Mouse (Mus musculus): ENCODE results near the gene Wwtr1. TPM values are rescaled to one million over a fixed set of nuclear protein-coding genes. Genes with fewer than 3 reads are reported as not detected.

The Wwtr1 gene
- polyA plus RNA-seq, 1 experiment from 2014 or later: 25.1 TPM

DNA sequence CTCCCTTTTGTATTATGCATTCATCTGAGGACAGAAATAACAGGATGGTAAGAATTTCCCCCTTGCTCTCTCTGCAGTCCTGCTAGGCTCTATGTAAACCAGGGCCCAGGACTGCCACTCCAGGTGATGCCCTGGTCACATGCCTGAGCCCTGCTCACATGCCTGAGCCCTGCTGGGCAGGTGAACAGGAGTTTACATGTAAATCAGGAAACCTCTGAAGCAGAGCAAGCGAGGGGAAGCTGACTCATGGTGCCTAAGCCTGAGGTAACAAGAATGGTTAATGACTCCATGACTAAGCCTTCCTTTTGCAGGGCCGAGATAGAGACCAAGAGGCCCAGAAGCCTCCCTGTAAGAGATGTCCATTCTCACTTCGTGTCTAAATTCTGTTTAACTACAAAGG lies 20.1 kb downstream of the Wwtr1 start:
- no peak overlapping the region for H3K9ac ChIP-seq
- H3K36me3 ChIP-seq: 0 out of 2 replicates have a peak, but pooled peaks cover 3% of the 10 kb centered on the region
- WGBS: 58% methylated on average over 3 of the region's 3 CpGs
- H3K4me1 ChIP-seq: 0 out of 2 replicates have a peak, but pooled peaks cover 3% of the 10 kb centered on the region
- no peaks in the 10 kb centered on the region for H3K27me3 ChIP-seq
- H3K9me3 ChIP-seq: no peaks in the 10 kb centered on the region
- H3K4me2 ChIP-seq: no peak overlapping the region
- no peak overlapping the region for H3K27ac ChIP-seq
- no peak for ATAC-seq (ENCODE audit: borderline replicate concordance, extremely low read depth, low FRiP score, low TSS enrichment)
- H3K4me3 ChIP-seq: no peak overlapping the region

- 70% methylated on average over 3 of the region's 3 CpGs for WGBS
- Histone ChIP-seq H3K27me3 (no peaks in the 10 kb centered on the region), H3K4me2 (no peak overlapping the region), H3K36me3 (no peaks in the 10 kb centered on the region), H3K27ac (no peak overlapping the region), H3K9ac (no peak overlapping the region), H3K4me3 (no peak overlapping the region), H3K9me3 (no peaks in the 10 kb centered on the region), H3K4me1 (0 out of 2 replicates have a peak, but pooled peaks cover 3% of the 10 kb centered on the region)
- ATAC-seq (ENCODE audit: borderline replicate concordance, extremely low read depth, low FRiP score, low TSS enrichment): no peak
Measured at GRCm38 (mm10) chr3:57554890-57555239, 20.8 kb downstream of the Wwtr1 start.

GRCm38 (mm10) chr3:57554124-57554889 lies 21.4 kb downstream of the Wwtr1 start:
- no peak overlapping the region for H3K9ac ChIP-seq
- H3K4me2 ChIP-seq: no peak overlapping the region
- H3K27ac ChIP-seq: no peak overlapping the region
- no peaks in the 10 kb centered on the region for H3K36me3 ChIP-seq
- no peak overlapping the region for H3K4me3 ChIP-seq
- ATAC-seq (ENCODE audit: borderline replicate concordance, extremely low read depth, low FRiP score, low TSS enrichment): no peak
- no peaks in the 10 kb centered on the region for H3K27me3 ChIP-seq
- 0 out of 2 replicates have a peak, but pooled peaks cover 3% of the 10 kb centered on the region for H3K4me1 ChIP-seq
- WGBS: 86% methylated on average over 10 of the region's 10 CpGs
- H3K9me3 ChIP-seq: no peaks in the 10 kb centered on the region

- Histone ChIP-seq H3K27ac (no peak overlapping the region), H3K27me3 (no peaks in the 10 kb centered on the region), H3K4me3 (no peak overlapping the region), H3K9me3 (no peaks in the 10 kb centered on the region), H3K9ac (no peak overlapping the region), H3K36me3 (no peaks in the 10 kb centered on the region), H3K4me2 (no peak overlapping the region), H3K4me1 (0 out of 2 replicates have a peak, but pooled peaks cover 3% of the 10 kb centered on the region)
- no peak for ATAC-seq (ENCODE audit: borderline replicate concordance, extremely low read depth, low FRiP score, low TSS enrichment)
- 92% methylated on average over 5 of the region's 5 CpGs for WGBS
Measured at GRCm38 (mm10) chr3:57553108-57553507, 22.6 kb downstream of the Wwtr1 start.

DNA sequence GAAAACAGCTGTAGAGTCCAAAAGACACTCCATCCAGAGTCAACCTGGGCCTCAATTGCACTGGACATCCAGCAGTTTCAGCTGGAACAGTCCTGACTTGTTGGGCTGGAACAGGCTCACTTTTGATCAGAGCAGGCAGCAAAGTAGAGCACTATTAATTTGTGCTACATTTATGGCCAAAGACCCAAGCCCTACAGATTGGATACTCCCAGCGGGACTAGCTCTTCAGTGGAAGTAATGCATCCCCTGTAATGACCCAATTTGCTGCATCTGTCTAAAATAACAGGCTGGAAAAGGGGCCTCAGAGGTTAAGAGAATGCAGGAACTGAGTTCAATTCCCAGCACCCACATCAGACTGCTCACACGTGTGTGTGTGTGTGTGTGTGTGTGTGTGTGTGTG lies 24.5 kb downstream of the Wwtr1 start:
- 0 out of 2 replicates have a peak, but pooled peaks cover 3% of the 10 kb centered on the region for H3K4me1 ChIP-seq
- 81% methylated on average over 2 of the region's 2 CpGs for WGBS
- H3K4me2 ChIP-seq: no peak overlapping the region
- H3K27me3 ChIP-seq: no peaks in the 10 kb centered on the region
- H3K4me3 ChIP-seq: no peak overlapping the region
- H3K9ac ChIP-seq: no peak overlapping the region
- ATAC-seq (ENCODE audit: borderline replicate concordance, extremely low read depth, low FRiP score, low TSS enrichment): no peak
- H3K27ac ChIP-seq: no peak overlapping the region
- no peaks in the 10 kb centered on the region for H3K36me3 ChIP-seq
- no peaks in the 10 kb centered on the region for H3K9me3 ChIP-seq

GRCm38 (mm10) chr3:57550468-57551185 lies 25.1 kb downstream of the Wwtr1 start:
- Histone ChIP-seq H3K27ac (no peak overlapping the region), H3K27me3 (no peaks in the 10 kb centered on the region), H3K9ac (no peak overlapping the region), H3K4me1 (0 out of 2 replicates have a peak, but pooled peaks cover 2% of the 10 kb centered on the region), H3K4me2 (no peak overlapping the region), H3K4me3 (no peak overlapping the region), H3K36me3 (no peaks in the 10 kb centered on the region), H3K9me3 (no peaks in the 10 kb centered on the region)
- WGBS: 75% methylated on average over 5 of the region's 5 CpGs
- no peak for ATAC-seq (ENCODE audit: borderline replicate concordance, extremely low read depth, low FRiP score, low TSS enrichment)

DNA sequence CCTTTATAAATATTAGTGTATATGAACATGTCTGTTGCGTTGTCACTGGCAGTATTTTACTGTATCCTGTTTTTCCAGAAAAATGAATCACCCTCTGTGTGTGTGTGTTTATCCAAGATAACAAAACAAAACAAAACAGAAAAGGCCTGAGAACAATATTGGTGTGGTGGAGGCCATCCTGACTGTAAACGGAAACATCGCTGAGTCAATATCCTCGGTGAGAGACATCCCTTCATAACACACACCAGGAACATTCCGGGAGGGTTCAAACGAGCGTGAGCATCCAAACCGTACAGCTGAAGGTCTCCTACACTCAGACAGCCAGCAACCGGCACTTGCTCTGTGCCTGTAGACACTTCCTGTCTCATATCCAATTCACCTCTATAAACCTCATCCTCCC lies 31.6 kb downstream of the Wwtr1 start:
- peak overlapping the region; percentile 57 for H3K27ac ChIP-seq
- no peaks in the 10 kb centered on the region for H3K27me3 ChIP-seq
- peaks cover 27% of the 10 kb centered on the region for H3K4me1 ChIP-seq
- no peak for ATAC-seq (ENCODE audit: borderline replicate concordance, extremely low read depth, low FRiP score, low TSS enrichment)
- peak overlapping the region; percentile 27; the same call in 1 of the 2 replicates for H3K4me2 ChIP-seq
- 49% methylated on average over 9 of the region's 9 CpGs for WGBS
- no peak overlapping the region for H3K4me3 ChIP-seq
- H3K9me3 ChIP-seq: no peaks in the 10 kb centered on the region
- H3K36me3 ChIP-seq: no peaks in the 10 kb centered on the region
- H3K9ac ChIP-seq: no peak overlapping the region

DNA sequence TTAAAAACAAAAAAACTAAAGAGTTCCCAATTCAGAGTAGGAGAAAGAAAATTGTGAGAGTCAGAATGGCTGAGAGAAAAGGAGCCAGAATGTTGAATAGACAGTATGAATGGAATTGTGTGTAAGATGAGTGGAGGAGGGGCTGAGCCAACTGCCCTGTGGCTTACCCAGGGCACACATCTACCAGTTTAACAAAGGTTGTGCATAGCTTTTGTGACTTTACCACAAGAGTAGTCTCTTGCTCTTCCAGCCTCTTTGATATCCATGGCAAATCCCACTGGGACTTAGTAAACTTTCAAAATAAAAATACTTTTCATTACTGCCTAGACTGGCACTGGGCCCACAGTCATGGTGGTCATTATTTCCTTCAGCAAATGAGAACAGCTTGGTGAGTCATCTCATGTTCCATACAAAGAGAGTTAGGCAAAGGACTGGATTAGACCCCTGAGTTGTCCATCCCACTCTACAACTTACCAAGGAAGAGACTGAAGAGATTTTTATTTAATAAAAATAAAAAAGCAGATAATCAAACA lies 32.8 kb downstream of the Wwtr1 start:
- Histone ChIP-seq H3K9me3 (no peaks in the 10 kb centered on the region), H3K4me3 (no peak overlapping the region), H3K4me1 (peaks cover 27% of the 10 kb centered on the region), H3K27ac (no peak overlapping the region), H3K9ac (no peak overlapping the region), H3K27me3 (no peaks in the 10 kb centered on the region), H3K4me2 (no peak overlapping the region), H3K36me3 (no peaks in the 10 kb centered on the region)
- ATAC-seq (ENCODE audit: borderline replicate concordance, extremely low read depth, low FRiP score, low TSS enrichment): no peak

DNA sequence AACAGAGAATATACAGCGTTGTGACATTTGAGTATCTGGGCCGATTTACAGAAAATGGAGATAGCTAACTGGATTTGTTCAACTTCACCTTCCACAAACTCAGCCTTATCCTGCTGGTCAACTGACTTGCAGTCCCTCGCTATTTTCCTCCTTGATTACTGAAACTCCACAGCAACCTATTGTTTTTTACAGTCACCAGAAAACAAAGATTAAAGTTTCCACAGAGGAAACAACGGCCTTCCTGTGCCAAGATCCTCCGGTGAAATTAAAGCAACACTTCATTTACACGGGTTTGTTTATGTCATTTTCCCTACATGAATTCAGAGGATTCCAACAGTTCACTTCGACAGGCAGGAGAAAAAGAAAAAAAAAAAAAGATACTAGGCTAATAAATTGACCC lies 34.5 kb downstream of the Wwtr1 start:
- Histone ChIP-seq H3K4me1 (peaks cover 31% of the 10 kb centered on the region), H3K4me3 (no peak overlapping the region), H3K9me3 (no peaks in the 10 kb centered on the region), H3K27me3 (no peaks in the 10 kb centered on the region), H3K36me3 (no peaks in the 10 kb centered on the region), H3K27ac (peak overlapping the region; percentile 51), H3K9ac (no peak overlapping the region), H3K4me2 (no peak overlapping the region)
- 27% methylated on average over 7 of the region's 7 CpGs for WGBS
- ATAC-seq (ENCODE audit: borderline replicate concordance, extremely low read depth, low FRiP score, low TSS enrichment): peak; percentile 19; the same call in 1 of the 2 replicates

GRCm38 (mm10) chr3:57540474-57540873 lies 35.2 kb downstream of the Wwtr1 start:
- Histone ChIP-seq H3K27me3 (no peaks in the 10 kb centered on the region), H3K27ac (peak overlapping the region; percentile 51; the same call in 1 of the 2 replicates), H3K36me3 (no peaks in the 10 kb centered on the region), H3K4me2 (no peak overlapping the region), H3K4me1 (peaks cover 38% of the 10 kb centered on the region), H3K9ac (no peak overlapping the region), H3K9me3 (no peaks in the 10 kb centered on the region), H3K4me3 (no peak overlapping the region)
- 23% methylated on average over 2 of the region's 2 CpGs for WGBS
- ATAC-seq (ENCODE audit: borderline replicate concordance, extremely low read depth, low FRiP score, low TSS enrichment): no peak

- ATAC-seq (ENCODE audit: borderline replicate concordance, extremely low read depth, low FRiP score, low TSS enrichment): peak; percentile 61; the same call in 1 of the 2 replicates
- WGBS: 43% methylated on average over 13 of the region's 13 CpGs
- H3K27ac ChIP-seq: peak overlapping the region; percentile 9; the same call in 1 of the 2 replicates
Measured at GRCm38 (mm10) chr3:57535483-57536185, 40.1 kb downstream of the Wwtr1 start.

More at GRCm38 (mm10) chr3:57535483-57536185, 40.1 kb downstream of the Wwtr1 start:
- no peaks in the 10 kb centered on the region for H3K9me3 ChIP-seq
- no peaks in the 10 kb centered on the region for H3K36me3 ChIP-seq
- H3K4me1 ChIP-seq: peaks cover 34% of the 10 kb centered on the region
- no peak overlapping the region for H3K4me3 ChIP-seq
- H3K9ac ChIP-seq: no peak overlapping the region
- H3K27me3 ChIP-seq: no peaks in the 10 kb centered on the region
- no peak overlapping the region for H3K4me2 ChIP-seq

All from lung, embryonic 15.5 days (tissue).